Mouse (Mus musculus) left cerebral cortex, postnatal 36 days (tissue): ENCODE measurements around the gene Eef1akmt2. TPM values are rescaled to one million over a fixed set of nuclear protein-coding genes. Genes with fewer than 3 reads are reported as not detected.

Experiments
- DNase-seq, 2 experiments: peaks; one replicate each; pipeline ENCODE4 v3.0.0; 2021 to 2022; ENCODE audit warnings: low spot score in 2 of 2, mixed read lengths in 1 of 2
- intact Hi-C: fragments of 180-260 bp; cut with DNase I; formaldehyde crosslinking; loops from one replicate; pipeline ENCODE4 v1.15.1; 2025
- total RNA-seq, 2 experiments: library from RNA; stranded (reverse); gene quantifications; 2 replicates each; pipeline ENCODE4 v1.2.3; 2021

Gene Eef1akmt2
- total RNA-seq, 2 experiments from 2014 or later, result 32.5 to 37.2 TPM

- DNase-seq, result peak in 1 of 2 experiments; percentile 3
- intact Hi-C loops, result no loop called here
Observed at GRCm38 (mm10) chr7:132801509-132801908, 51.0 kb downstream of the Eef1akmt2 start.

GRCm38 (mm10) chr7:132800868-132801267 lies 51.6 kb downstream of the Eef1akmt2 start:
- intact Hi-C loops, result no loop called here
- peak in 1 of 2 experiments; percentile 4 for DNase-seq

- intact Hi-C loops, result loop anchor here (5.0 kb wide), 1 partner anchor 37 kb away; no protein-coding TSS in a partner anchor
Observed at GRCm38 (mm10) chr7:132799119-132800016, 53.1 kb downstream of the Eef1akmt2 start.

DNA sequence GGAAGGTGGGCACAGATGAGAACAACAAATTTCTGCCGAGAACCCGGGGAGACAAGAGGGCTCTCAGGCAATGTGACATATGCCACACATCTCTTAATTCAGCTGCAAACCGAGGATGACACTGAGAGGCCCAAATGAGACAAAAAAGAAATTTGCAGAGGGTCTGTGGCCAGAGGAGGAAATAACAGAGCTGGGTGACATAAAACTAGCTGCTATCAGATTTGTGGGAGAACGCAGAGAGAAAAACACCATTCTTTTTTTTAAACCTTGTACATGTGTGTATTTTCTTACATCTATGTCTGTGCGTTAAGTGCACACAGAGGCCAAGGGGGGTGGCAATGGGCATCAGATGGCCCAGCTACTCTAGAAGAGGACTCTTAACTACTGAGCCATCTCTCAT lies 57.3 kb downstream of the Eef1akmt2 start:
- intact Hi-C loops, result loop anchor here (5.0 kb wide), 1 partner anchor 33 kb away; no protein-coding TSS in a partner anchor
- DNase-seq, result no peak

More at GRCm38 (mm10) chr7:132799119-132800016, 53.1 kb downstream of the Eef1akmt2 start:
- peak in 1 of 2 experiments; percentile 60 for DNase-seq

- DNase-seq, result no peak
- intact Hi-C loops, result no loop called here
Observed at GRCm38 (mm10) chr7:132793467-132793866, 59.0 kb downstream of the Eef1akmt2 start.

DNA sequence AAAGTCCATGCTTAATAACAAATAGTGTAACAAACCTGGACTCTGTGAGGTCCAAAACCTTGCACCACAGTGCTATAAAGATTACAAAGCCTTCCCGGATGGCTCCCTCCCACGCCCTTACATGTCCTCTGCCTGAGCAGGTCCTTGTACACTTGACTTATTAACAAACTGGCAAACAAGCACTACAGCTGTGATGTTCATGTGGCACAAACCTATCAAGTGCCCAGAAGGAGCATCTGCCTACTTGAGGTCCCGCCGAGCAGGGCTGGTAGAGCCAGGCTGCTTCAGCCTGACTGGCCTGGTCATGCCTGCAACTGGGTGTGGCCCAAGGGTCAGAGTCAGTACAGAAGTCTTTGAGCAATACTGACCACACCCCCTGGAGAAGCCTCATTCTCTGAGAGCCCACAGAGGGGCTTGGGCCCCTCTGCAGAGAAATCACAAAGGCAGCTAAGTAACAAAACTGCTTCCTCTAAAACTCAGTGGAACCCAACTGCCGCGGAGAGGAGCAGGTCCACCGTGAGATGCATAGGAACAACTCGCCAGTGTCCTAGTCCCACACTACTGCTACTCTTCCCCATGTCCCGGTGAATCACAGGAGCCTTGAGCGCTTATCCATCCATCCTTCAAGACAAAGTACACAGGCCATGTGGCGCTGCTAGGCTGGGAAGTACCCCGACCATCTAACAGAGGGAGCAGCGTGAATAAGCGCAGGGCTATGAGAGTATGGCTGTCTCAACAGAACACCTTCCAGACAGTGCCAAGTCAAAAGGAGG lies 61.8 kb downstream of the Eef1akmt2 start:
- intact Hi-C loops, result no loop called here
- DNase-seq, result no peak

DNA sequence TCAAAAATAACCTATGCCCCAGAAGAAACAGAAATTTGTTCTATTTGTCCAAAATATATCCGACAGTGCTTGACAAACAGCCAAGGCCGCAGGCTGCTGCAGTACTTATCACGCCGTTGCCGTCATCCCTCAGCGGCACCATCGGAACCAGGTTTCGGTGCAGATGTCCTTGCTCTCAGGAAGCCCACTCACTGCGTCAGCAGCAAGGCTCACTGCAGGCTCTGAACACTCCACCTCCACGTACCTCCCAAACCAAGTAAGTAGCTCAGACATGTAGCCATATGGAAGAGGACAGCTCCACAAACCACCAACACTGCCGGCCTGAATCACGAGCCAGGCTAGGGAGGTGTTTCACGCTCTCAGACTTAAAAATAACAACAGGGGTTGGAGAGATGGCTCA lies 63.6 kb downstream of the Eef1akmt2 start:
- intact Hi-C loops, result no loop called here
- peak; percentile 85 to 89 for DNase-seq

DNA sequence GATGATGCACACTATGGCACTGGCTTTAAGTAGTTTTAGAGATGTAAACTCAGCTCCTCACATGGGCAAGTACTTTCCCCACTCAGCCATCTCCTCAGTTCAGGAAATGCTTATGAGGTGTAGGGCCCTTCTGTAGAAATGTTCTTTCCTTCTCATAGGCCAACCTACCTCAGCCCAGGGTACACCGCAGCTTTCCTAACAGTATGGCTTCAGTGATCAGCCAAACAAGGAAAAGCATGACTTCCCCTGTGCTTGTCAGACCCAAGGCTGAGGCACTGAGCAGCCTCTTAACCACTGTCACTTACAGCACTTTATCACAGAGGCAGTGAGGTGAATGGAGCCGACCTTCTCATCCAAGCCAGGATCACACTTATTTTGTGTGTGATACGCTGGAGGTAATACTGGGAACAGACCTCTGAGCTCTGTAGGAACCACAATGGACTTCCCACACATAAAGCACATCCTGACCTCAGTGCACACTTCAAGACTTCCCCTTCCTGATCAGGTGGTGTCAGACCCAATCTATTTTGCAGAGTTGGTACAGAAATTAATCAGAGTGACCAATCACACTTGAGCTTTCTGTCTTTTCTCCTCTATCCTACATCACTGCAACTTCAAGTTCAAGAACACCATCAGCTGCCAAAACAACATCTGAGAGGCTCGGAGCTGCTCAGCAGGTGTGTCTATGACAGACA lies 64.8 kb downstream of the Eef1akmt2 start:
- intact Hi-C loops, result loop anchor here (2.0 kb wide), 1 partner anchor 19 kb away; no protein-coding TSS in a partner anchor
- DNase-seq, result no peak

DNA sequence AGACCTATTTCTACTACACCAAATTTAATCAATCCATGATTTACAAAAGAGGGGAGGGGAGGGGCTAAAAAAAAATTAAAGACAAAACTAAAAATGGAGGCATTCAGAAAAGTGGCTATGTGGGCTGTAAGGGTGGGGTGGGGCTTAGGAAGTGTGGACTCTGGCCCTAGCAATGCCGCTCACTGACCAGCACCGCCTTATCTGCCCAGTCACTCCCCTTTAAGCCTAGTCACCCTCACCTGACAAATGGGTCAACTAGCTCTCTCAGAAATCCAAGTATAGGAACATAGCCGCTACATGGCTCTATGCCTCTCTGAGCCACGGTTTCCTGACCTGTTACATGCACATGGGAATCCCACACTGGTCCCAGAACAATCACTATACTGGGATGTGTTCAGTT lies 65.5 kb downstream of the Eef1akmt2 start:
- DNase-seq, result no peak
- intact Hi-C loops, result loop anchor here (2.0 kb wide), 1 partner anchor 18 kb away; no protein-coding TSS in a partner anchor

GRCm38 (mm10) chr7:132786522-132786921 lies 66.0 kb downstream of the Eef1akmt2 start:
- intact Hi-C loops, result loop anchor here (2.0 kb wide), 1 partner anchor 18 kb away; no protein-coding TSS in a partner anchor
- DNase-seq, result no peak

- intact Hi-C loops, result loop anchor here (2.0 kb wide), 1 partner anchor 17 kb away; no protein-coding TSS in a partner anchor
- no peak for DNase-seq
Observed at GRCm38 (mm10) chr7:132786011-132786410, 66.5 kb downstream of the Eef1akmt2 start.

DNA sequence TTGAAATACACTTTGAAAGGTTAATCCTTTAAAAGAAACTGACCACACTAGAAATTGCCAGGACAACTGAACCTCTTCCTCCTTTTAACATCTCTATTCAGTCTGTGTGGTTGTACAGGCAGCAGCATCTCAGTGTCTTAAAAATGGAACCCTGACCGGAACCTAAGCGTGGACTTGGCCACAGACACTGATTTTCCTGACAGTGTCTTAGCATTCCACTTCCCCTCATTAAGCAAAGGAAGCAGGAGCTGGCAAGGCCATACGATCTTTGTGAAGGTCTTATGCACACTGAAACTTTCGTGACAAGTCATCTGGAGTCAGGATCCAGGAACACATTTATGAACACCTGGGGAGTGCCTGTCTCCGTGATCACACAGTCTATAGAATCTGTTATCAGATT lies 68.4 kb downstream of the Eef1akmt2 start:
- intact Hi-C loops, result no loop called here
- DNase-seq, result no peak

- intact Hi-C loops, result no loop called here
- no peak for DNase-seq
Observed at GRCm38 (mm10) chr7:132781850-132782249, 70.6 kb downstream of the Eef1akmt2 start.

GRCm38 (mm10) chr7:132781130-132781814 lies 71.2 kb downstream of the Eef1akmt2 start:
- DNase-seq, result no peak
- intact Hi-C loops, result no loop called here

GRCm38 (mm10) chr7:132780611-132781010 lies 71.9 kb downstream of the Eef1akmt2 start:
- DNase-seq, result no peak
- intact Hi-C loops, result no loop called here

- intact Hi-C loops, result no loop called here
- DNase-seq, result no peak
Observed at GRCm38 (mm10) chr7:132778630-132779029, 73.8 kb downstream of the Eef1akmt2 start.

DNA sequence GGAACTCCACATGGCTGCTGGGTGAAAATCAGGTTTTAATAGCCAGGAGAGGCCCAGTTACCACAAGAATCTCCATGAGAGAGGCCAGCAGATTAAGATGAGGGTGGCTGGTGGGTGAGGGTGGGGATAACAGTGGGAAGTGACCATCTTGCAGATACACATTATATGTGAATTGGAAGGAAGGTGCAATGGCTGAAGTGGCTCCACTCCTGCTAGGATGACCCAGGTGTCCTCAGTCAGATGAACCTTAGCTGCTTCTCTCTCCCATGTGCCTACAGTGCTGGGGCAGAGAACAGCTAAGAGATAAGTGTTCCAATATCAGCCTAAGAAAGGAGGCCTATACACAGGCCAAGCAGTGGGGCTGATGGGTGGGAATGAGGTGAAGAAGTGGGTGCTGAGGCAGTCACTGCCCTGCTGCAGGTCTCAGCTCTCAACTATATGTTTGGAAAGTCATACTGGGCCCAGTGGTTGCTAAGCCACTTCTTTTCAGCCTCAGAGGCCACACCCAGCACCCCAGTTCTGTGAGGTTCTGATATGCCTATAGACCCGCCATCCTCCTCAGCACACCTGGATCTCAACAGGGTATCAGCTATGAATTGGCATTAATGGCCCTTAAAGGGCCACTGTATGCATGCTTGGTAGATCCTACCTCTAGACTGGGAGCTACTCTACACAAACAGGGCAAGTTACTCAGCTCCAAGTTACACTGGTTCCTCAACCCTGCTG lies 74.6 kb downstream of the Eef1akmt2 start:
- intact Hi-C loops, result no loop called here
- no peak for DNase-seq
